Mouse (Mus musculus) urinary bladder, postnatal 25 days (tissue): Measurements from ENCODE around the gene Fam221a.
"Not testable (repeated sequence)": the region's sequence is repeated elsewhere in the genome, so short reads cannot be mapped to it uniquely, and the experiment has no call there.

Experiments
- DNase-seq: peaks from one replicate; pipeline ENCODE4 v3.0.0; 2022; ENCODE audit warnings: low spot score

Gene Fam221a

GRCm38 (mm10) chr6:49378328-49378727 lies 10.8 kb downstream of the Fam221a start:
- DNase-seq, result peak; percentile 12

GRCm38 (mm10) chr6:49394276-49394675 lies 26.7 kb downstream of the Fam221a start:
- no peak for DNase-seq

- no peak for DNase-seq
Observed at GRCm38 (mm10) chr6:49395316-49395715, 27.8 kb downstream of the Fam221a start, which contains the start of gene Stk31. Gene Stk31, plus strand, starts transcription at chr6:49395604.

GRCm38 (mm10) chr6:49397466-49397865 lies 29.9 kb downstream of the Fam221a start:
- DNase-seq, result no peak

GRCm38 (mm10) chr6:49398365-49398764 lies 30.8 kb downstream of the Fam221a start:
- DNase-seq, result no peak

GRCm38 (mm10) chr6:49410830-49411229 lies 43.3 kb downstream of the Fam221a start:
- no peak for DNase-seq

- not testable (repeated sequence) for DNase-seq
Observed at GRCm38 (mm10) chr6:49412967-49413366, 45.4 kb downstream of the Fam221a start.

- no peak for DNase-seq
Observed at GRCm38 (mm10) chr6:49415971-49416370, 48.4 kb downstream of the Fam221a start.

GRCm38 (mm10) chr6:49437306-49437705 lies 69.8 kb downstream of the Fam221a start:
- no peak for DNase-seq
